Mouse (Mus musculus) lung, embryonic 15.5 days (tissue): ENCODE results near the gene Lingo3. TPM values are rescaled to one million over a fixed set of nuclear protein-coding genes. Genes with fewer than 3 reads are reported as not detected.
"Not testable (repeated sequence)": the region's sequence is repeated elsewhere in the genome, so short reads cannot be mapped to it uniquely, and the experiment has no call there.

Experiments used
- ATAC-seq: fragments of 200-750 bp; cut with Nextera tagmentation; 2 replicates; pipeline ENCODE4 v1.8.0; 2017; ENCODE audit warnings: moderate number of reproducible peaks, borderline replicate concordance; ENCODE audit not compliant: low FRiP score, low TSS enrichment; ENCODE audit errors: extremely low read depth
- H3K27ac ChIP-seq: fragments of 300-500 bp; sonication (generic); 2 replicates; pipeline ENCODE4 v1.5.1; 2015; ENCODE audit warnings: moderate library complexity, mild to moderate bottlenecking, inconsistent platforms
- H3K27me3 ChIP-seq: fragments of 300-500 bp; sonication (generic); 2 replicates; pipeline ENCODE4 v1.6.1; 2015; ENCODE audit warnings: inconsistent platforms
- H3K36me3 ChIP-seq: fragments of 300-500 bp; sonication (generic); 2 replicates; pipeline ENCODE4 v1.6.1; 2015; ENCODE audit warnings: inconsistent platforms
- H3K4me1 ChIP-seq: fragments of 300-500 bp; sonication (generic); 2 replicates; pipeline ENCODE4 v1.6.1; 2015; ENCODE audit warnings: inconsistent platforms
- H3K4me2 ChIP-seq: fragments of 300-500 bp; sonication (generic); 2 replicates; pipeline ENCODE4 v1.6.1; 2015; ENCODE audit warnings: inconsistent platforms, mild to moderate bottlenecking, moderate library complexity
- H3K4me3 ChIP-seq: fragments of 300-500 bp; sonication (generic); 2 replicates; pipeline ENCODE4 v1.5.1; 2015; ENCODE audit warnings: mild to moderate bottlenecking, inconsistent platforms
- H3K9ac ChIP-seq: fragments of 300-500 bp; sonication (generic); 2 replicates; pipeline ENCODE4 v1.6.1; 2015; ENCODE audit warnings: inconsistent platforms
- H3K9me3 ChIP-seq: fragments of 300-500 bp; sonication (generic); 2 replicates; pipeline ENCODE4 v1.6.1; 2016; ENCODE audit warnings: inconsistent platforms
- WGBS: fragments of 180-500 bp; shearing (Covaris S2); methylation state at CpG from one replicate; pipeline ENCODE4 v1.1.7; 2015; 5-methylcytosine and 5-hydroxymethylcytosine counted together
- polyA plus RNA-seq: library from polyadenylated mRNA; unstranded; fragments of >200 nt; fragmentation: Nextera tagmentation; extraction: Ambion mirVana; gene quantifications from 2 replicates; pipeline ENCODE4 v1.2.1, GENCODE M21; 2015

The Lingo3 gene
- polyA plus RNA-seq, 1 experiment from 2014 or later, result 0.05 TPM

- WGBS, result 76% methylated on average over 3 of the region's 3 CpGs
Measured at GRCm38 (mm10) chr10:80816303-80816702, 27.5 kb downstream of the Lingo3 start.

GRCm38 (mm10) chr10:80814800-80815199, 29.0 kb downstream of the Lingo3 start:
- ATAC-seq, result no peak
- no peaks in the 10 kb centered on the region for H3K36me3 ChIP-seq
- WGBS, result 52% methylated on average over 7 of the region's 7 CpGs
- peaks cover 4% of the 10 kb centered on the region; the same call in 1 of the 2 replicates for H3K4me1 ChIP-seq
- no peak overlapping the region for H3K9ac ChIP-seq
- H3K4me3 ChIP-seq, result no peak overlapping the region
- H3K27me3 ChIP-seq, result peaks cover 9% of the 10 kb centered on the region
- H3K9me3 ChIP-seq, result no peaks in the 10 kb centered on the region
- H3K4me2 ChIP-seq, result no peak overlapping the region
- H3K27ac ChIP-seq, result no peak overlapping the region

More at GRCm38 (mm10) chr10:80816303-80816702, 27.5 kb downstream of the Lingo3 start:
- not testable (repeated sequence) for H3K4me3 ChIP-seq, H3K4me1 ChIP-seq, H3K27ac ChIP-seq, H3K36me3 ChIP-seq, ATAC-seq, H3K4me2 ChIP-seq, H3K9ac ChIP-seq, H3K27me3 ChIP-seq, H3K9me3 ChIP-seq

- Histone ChIP-seq H3K36me3 (no peaks in the 10 kb centered on the region), H3K27me3 (peaks cover 23% of the 10 kb centered on the region), H3K9ac (no peak within 1 kb of the TSS), H3K4me3 (no peak within 1 kb of the TSS), H3K4me1 (peaks cover 15% of the 10 kb centered on the region), H3K9me3 (no peaks in the 10 kb centered on the region), H3K27ac (no peak within 1 kb of the TSS), H3K4me2 (no peak within 1 kb of the TSS)
- ATAC-seq, result no peak
- WGBS, result 50% methylated on average over 4 of the region's 4 CpGs
Measured at GRCm38 (mm10) chr10:80813366-80813765, 30.5 kb downstream of the Lingo3 start, which contains the start of gene Jsrp1. TSS of gene Jsrp1 (minus strand) at chr10:80813498.

- H3K27ac ChIP-seq, result no peak overlapping the region
- no peaks in the 10 kb centered on the region for H3K36me3 ChIP-seq
- 35% methylated on average over 5 of the region's 5 CpGs for WGBS
- H3K4me2 ChIP-seq, result no peak overlapping the region
- no peak for ATAC-seq
- peaks cover 22% of the 10 kb centered on the region for H3K4me1 ChIP-seq
- H3K27me3 ChIP-seq, result peaks cover 26% of the 10 kb centered on the region
- H3K9me3 ChIP-seq, result no peaks in the 10 kb centered on the region
- H3K9ac ChIP-seq, result no peak overlapping the region
- no peak overlapping the region for H3K4me3 ChIP-seq
Measured at GRCm38 (mm10) chr10:80812391-80813041, 31.3 kb downstream of the Lingo3 start.

GRCm38 (mm10) chr10:80810084-80810483, 33.8 kb downstream of the Lingo3 start:
- H3K27me3 ChIP-seq, result peaks cover 36% of the 10 kb centered on the region
- no peak overlapping the region for H3K27ac ChIP-seq
- 6% methylated on average over 20 of the region's 20 CpGs for WGBS
- H3K9me3 ChIP-seq, result no peaks in the 10 kb centered on the region
- H3K4me3 ChIP-seq, result no peak overlapping the region
- peaks cover 36% of the 10 kb centered on the region for H3K4me1 ChIP-seq
- H3K36me3 ChIP-seq, result no peaks in the 10 kb centered on the region
- H3K9ac ChIP-seq, result no peak overlapping the region
- peak overlapping the region; percentile 23 for H3K4me2 ChIP-seq
- no peak for ATAC-seq

- Histone ChIP-seq H3K9me3 (no peaks in the 10 kb centered on the region), H3K4me2 (peak overlapping the region; percentile 47), H3K27me3 (peaks cover 36% of the 10 kb centered on the region), H3K4me3 (peak overlapping the region; percentile 16), H3K4me1 (peaks cover 36% of the 10 kb centered on the region), H3K27ac (no peak overlapping the region), H3K36me3 (peaks cover 8% of the 10 kb centered on the region), H3K9ac (peak overlapping the region; percentile 33; the same call in 1 of the 2 replicates)
- 7% methylated on average over 17 of the region's 18 CpGs for WGBS
- no peak for ATAC-seq
Measured at GRCm38 (mm10) chr10:80808985-80809632, 34.7 kb downstream of the Lingo3 start.

GRCm38 (mm10) chr10:80808099-80808984, 35.5 kb downstream of the Lingo3 start:
- Histone ChIP-seq H3K9ac (peak overlapping the region; percentile 33; the same call in 1 of the 2 replicates), H3K27me3 (peaks cover 36% of the 10 kb centered on the region), H3K4me2 (peak overlapping the region; percentile 91), H3K4me3 (peak overlapping the region; percentile 16), H3K36me3 (peaks cover 15% of the 10 kb centered on the region), H3K27ac (no peak overlapping the region), H3K4me1 (peaks cover 36% of the 10 kb centered on the region), H3K9me3 (no peaks in the 10 kb centered on the region)
- no peak for ATAC-seq
- WGBS, result 16% methylated on average over 40 of the region's 40 CpGs

- Histone ChIP-seq H3K27ac (peak overlapping the region; percentile 71), H3K9me3 (no peaks in the 10 kb centered on the region), H3K9ac (peak overlapping the region; percentile 58), H3K27me3 (peaks cover 34% of the 10 kb centered on the region), H3K4me1 (peaks cover 36% of the 10 kb centered on the region), H3K36me3 (peaks cover 27% of the 10 kb centered on the region), H3K4me2 (peak overlapping the region; percentile 91), H3K4me3 (peak overlapping the region; percentile 42)
- ATAC-seq, result peak; percentile 63
- WGBS, result 0% methylated on average over 55 of the region's 58 CpGs
Measured at GRCm38 (mm10) chr10:80807057-80807627, 36.7 kb downstream of the Lingo3 start.

GRCm38 (mm10) chr10:80806341-80807056, 37.3 kb downstream of the Lingo3 start:
- H3K27ac ChIP-seq, result peak overlapping the region; percentile 71
- H3K9ac ChIP-seq, result peak overlapping the region; percentile 58
- H3K36me3 ChIP-seq, result peaks cover 34% of the 10 kb centered on the region
- H3K4me3 ChIP-seq, result peak overlapping the region; percentile 42
- no peaks in the 10 kb centered on the region for H3K9me3 ChIP-seq
- no peak for ATAC-seq
- 41% methylated on average over 34 of the region's 34 CpGs for WGBS
- H3K27me3 ChIP-seq, result peaks cover 32% of the 10 kb centered on the region
- peak overlapping the region; percentile 91 for H3K4me2 ChIP-seq
- H3K4me1 ChIP-seq, result peaks cover 36% of the 10 kb centered on the region

GRCm38 (mm10) chr10:80805925-80806324, 37.9 kb downstream of the Lingo3 start:
- H3K27me3 ChIP-seq, result peaks cover 32% of the 10 kb centered on the region
- 9% methylated on average over 3 of the region's 3 CpGs for WGBS
- peak; percentile 9; the same call in 1 of the 2 replicates for ATAC-seq

GRCm38 (mm10) chr10:80805322-80805721, 38.5 kb downstream of the Lingo3 start:
- peaks cover 38% of the 10 kb centered on the region for H3K4me1 ChIP-seq
- H3K4me2 ChIP-seq, result no peak overlapping the region
- no peak overlapping the region for H3K9ac ChIP-seq
- H3K27ac ChIP-seq, result no peak overlapping the region
- peaks cover 45% of the 10 kb centered on the region for H3K36me3 ChIP-seq
- H3K4me3 ChIP-seq, result no peak overlapping the region
- no peak for ATAC-seq
- WGBS, result 71% methylated on average over 5 of the region's 5 CpGs
- peaks cover 32% of the 10 kb centered on the region for H3K27me3 ChIP-seq
- H3K9me3 ChIP-seq, result no peaks in the 10 kb centered on the region

More at GRCm38 (mm10) chr10:80805925-80806324, 37.9 kb downstream of the Lingo3 start:
- H3K9me3 ChIP-seq, result no peaks in the 10 kb centered on the region
- H3K9ac ChIP-seq, result no peak overlapping the region
- H3K4me3 ChIP-seq, result no peak overlapping the region
- peaks cover 36% of the 10 kb centered on the region for H3K4me1 ChIP-seq
- H3K4me2 ChIP-seq, result no peak overlapping the region
- no peak overlapping the region for H3K27ac ChIP-seq
- H3K36me3 ChIP-seq, result peaks cover 39% of the 10 kb centered on the region
